Mouse (Mus musculus) liver, embryonic 11.5 days (tissue): ENCODE measurements at regions not wholly inside any gene's neighbourhood (a gene's known extent, or its start where the extent isn't known, plus 50 kb on each side); places are given as distances from the start of the nearest gene placed in this dataset.
"Not testable (repeated sequence)": the region's sequence is repeated elsewhere in the genome, so short reads cannot be mapped to it uniquely, and the experiment has no call there.

Source experiments
- ATAC-seq: fragments of 200-750 bp; cut with Nextera tagmentation; replicated peaks from 2 replicates; pipeline ENCODE4 v1.8.0; 2017; ENCODE audit warnings: moderate number of reproducible peaks, mild to moderate bottlenecking, moderate TSS enrichment, moderate library complexity; ENCODE audit not compliant: low FRiP score
- DNase-seq: peaks from one replicate; pipeline ENCODE4 v3.0.0-alpha.2; 2017; ENCODE audit warnings: low spot score
- H3K27ac ChIP-seq: fragments of 300-500 bp; sonication (generic); 2 replicates; pipeline ENCODE4 v1.5.1; 2014; ENCODE audit warnings: mild to moderate bottlenecking, low read depth, low read length, control low read depth
- H3K27me3 ChIP-seq: fragments of 300-500 bp; sonication (generic); replicated peaks from 2 replicates; pipeline ENCODE4 v1.6.1; 2014; ENCODE audit warnings: low read length, mixed read lengths; ENCODE audit not compliant: control insufficient read depth, insufficient read depth
- H3K36me3 ChIP-seq: fragments of 300-500 bp; sonication (generic); 2 replicates; pipeline ENCODE4 v1.6.1; 2014; ENCODE audit warnings: mild to moderate bottlenecking, low read length, moderate library complexity, mixed read lengths; ENCODE audit not compliant: control insufficient read depth, insufficient read depth
- H3K4me1 ChIP-seq: fragments of 300-500 bp; sonication (generic); replicated peaks from 2 replicates; pipeline ENCODE4 v1.6.1; 2014; ENCODE audit warnings: low read length, mixed read lengths; ENCODE audit not compliant: control insufficient read depth, insufficient read depth
- H3K4me2 ChIP-seq: fragments of 300-500 bp; sonication (generic); 2 replicates; pipeline ENCODE4 v1.6.1; 2014; ENCODE audit warnings: mild to moderate bottlenecking, control low read depth, moderate library complexity
- H3K4me3 ChIP-seq: fragments of 300-500 bp; sonication (generic); 2 replicates; pipeline ENCODE4 v1.5.1; 2014; ENCODE audit warnings: low read depth, low read length, control low read depth
- H3K9ac ChIP-seq: fragments of 300-500 bp; sonication (generic); 2 replicates; pipeline ENCODE4 v1.6.1; 2014; ENCODE audit warnings: low read depth, low read length, control low read depth
- H3K9me3 ChIP-seq: fragments of 300-500 bp; sonication (generic); 2 replicates; pipeline ENCODE4 v1.6.1; 2016; ENCODE audit warnings: low read length, inconsistent platforms, mixed read lengths; ENCODE audit not compliant: control insufficient read depth
- WGBS: fragments of 180-500 bp; shearing (Covaris S2); extraction: QIAGEN DNeasy Blood & Tissue Kit; methylation state at CpG from one replicate; pipeline ENCODE4 v1.1.7; 2014; 5-methylcytosine and 5-hydroxymethylcytosine counted together

GRCm38 (mm10) chr4:6600766-6601367, 1638.0 kb downstream of the Car8 start:
- H3K27me3 ChIP-seq, result no peaks in the 10 kb centered on the region
- no peak overlapping the region for H3K4me2 ChIP-seq
- WGBS, result 77% methylated on average over 7 of the region's 7 CpGs
- H3K36me3 ChIP-seq, result no peaks in the 10 kb centered on the region
- no peaks in the 10 kb centered on the region for H3K9me3 ChIP-seq
- H3K4me3 ChIP-seq, result no peak overlapping the region
- H3K9ac ChIP-seq, result no peak overlapping the region
- ATAC-seq (no peak), DNase-seq (no peak)
- no peaks in the 10 kb centered on the region for H3K4me1 ChIP-seq
- no peak overlapping the region for H3K27ac ChIP-seq

- Histone ChIP-seq H3K9me3 (no peaks in the 10 kb centered on the region), H3K27me3 (no peaks in the 10 kb centered on the region), H3K36me3 (no peaks in the 10 kb centered on the region), H3K27ac (no peak overlapping the region), H3K4me3 (no peak overlapping the region), H3K9ac (no peak overlapping the region), H3K4me2 (no peak overlapping the region), H3K4me1 (no peaks in the 10 kb centered on the region)
- WGBS, result 52% methylated on average over 1 of the region's 1 CpGs
- no peak for ATAC-seq
- DNase-seq, result no peak
These were observed 1642.5 kb downstream of the Car8 start for GRCm38 (mm10) chr4:6596321-6596720.

DNA sequence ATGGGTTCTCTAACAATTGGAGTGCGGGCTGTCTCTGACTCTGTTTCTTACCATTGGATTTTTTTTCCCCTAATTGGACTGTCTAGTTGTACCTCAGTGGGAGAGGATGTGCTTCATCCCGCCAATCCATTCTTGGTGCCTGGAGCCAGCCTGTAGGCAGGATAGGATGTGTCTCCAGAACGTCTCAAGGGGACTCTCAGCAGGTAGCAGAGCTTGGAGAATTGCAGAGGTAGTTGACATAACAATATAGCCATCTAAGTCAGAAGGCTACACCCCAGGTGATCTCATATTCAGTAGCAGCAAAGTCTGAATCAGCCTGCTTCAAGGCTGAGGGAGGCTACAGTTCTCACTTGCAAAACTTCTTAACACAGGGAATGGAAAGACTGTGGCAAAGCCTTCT, 1646.0 kb downstream of the Car8 start:
- H3K4me3 ChIP-seq, H3K27ac ChIP-seq, DNase-seq, H3K36me3 ChIP-seq, H3K9ac ChIP-seq, H3K27me3 ChIP-seq, H3K9me3 ChIP-seq, H3K4me1 ChIP-seq, H3K4me2 ChIP-seq, ATAC-seq: not testable (repeated sequence)
- WGBS, result 65% methylated on average over 3 of the region's 3 CpGs

DNA sequence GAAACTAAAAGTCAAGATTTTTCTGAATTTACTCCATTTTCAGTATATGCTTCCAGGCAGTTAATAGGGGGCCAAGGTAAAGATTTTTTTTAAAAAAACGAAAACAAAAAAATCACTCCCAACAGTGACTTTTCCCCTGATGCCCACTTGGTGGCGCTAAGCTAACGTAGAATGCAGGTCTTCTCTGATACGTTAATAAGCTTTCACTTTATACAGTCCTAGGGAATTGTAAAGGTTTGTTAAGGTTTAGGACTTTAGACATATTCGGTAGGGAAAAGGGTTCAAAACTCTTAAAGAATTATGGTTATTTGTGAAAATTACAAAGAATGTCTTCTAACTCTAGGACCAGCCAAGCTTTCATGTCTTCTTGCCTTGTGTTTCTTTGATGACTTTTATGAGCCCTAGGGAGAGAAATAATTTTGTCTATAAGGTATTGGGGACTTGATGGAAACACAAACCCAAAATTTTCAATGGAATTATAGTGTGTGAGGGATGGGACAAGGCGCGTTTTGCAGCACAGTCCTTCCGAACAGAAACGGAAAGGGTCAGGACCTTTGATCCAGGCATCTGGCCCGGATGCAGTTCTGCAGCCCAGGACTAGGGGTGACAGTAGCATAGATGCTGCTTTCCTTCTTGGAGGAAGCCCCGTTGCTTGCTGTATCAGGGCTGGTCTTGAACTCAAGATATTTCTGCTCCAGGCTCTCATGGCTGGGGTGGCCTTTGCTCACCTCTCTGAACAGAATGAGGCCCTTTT, 1677.1 kb downstream of the Car8 start:
- Histone ChIP-seq H3K36me3 (no peaks in the 10 kb centered on the region), H3K9me3 (no peaks in the 10 kb centered on the region), H3K4me2 (no peak overlapping the region), H3K4me1 (no peaks in the 10 kb centered on the region), H3K9ac (no peak overlapping the region), H3K4me3 (no peak overlapping the region), H3K27ac (no peak overlapping the region), H3K27me3 (no peaks in the 10 kb centered on the region)
- 35% methylated on average over 11 of the region's 11 CpGs for WGBS
- ATAC-seq (no peak), DNase-seq (no peak)

DNA sequence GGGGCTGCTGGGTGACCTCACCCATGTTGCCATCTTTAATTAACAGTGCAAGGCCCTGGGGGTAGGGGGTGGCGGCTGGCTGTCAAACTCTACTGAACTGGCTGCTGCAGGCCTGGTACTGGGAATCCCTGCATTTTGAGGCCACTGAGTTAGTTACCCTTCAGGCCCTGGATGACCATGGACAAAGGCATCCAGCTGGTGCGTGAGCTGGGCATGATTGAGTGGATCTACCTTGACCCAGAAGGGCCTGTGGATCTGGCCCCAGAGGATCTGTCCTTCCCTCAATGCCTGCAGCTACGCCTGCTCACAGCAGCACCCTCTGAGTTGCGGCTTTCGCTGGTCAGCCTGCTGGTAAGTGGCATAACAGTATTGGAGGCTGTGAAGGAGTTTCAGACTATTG, 1699.2 kb downstream of the Car8 start:
- Histone ChIP-seq H3K9me3 (no peaks in the 10 kb centered on the region), H3K4me1 (no peaks in the 10 kb centered on the region), H3K27ac (no peak overlapping the region), H3K36me3 (no peaks in the 10 kb centered on the region), H3K4me2 (no peak overlapping the region), H3K9ac (no peak overlapping the region), H3K27me3 (no peaks in the 10 kb centered on the region), H3K4me3 (no peak overlapping the region)
- DNase-seq (no peak), ATAC-seq (no peak)
- 86% methylated on average over 5 of the region's 5 CpGs for WGBS

DNA sequence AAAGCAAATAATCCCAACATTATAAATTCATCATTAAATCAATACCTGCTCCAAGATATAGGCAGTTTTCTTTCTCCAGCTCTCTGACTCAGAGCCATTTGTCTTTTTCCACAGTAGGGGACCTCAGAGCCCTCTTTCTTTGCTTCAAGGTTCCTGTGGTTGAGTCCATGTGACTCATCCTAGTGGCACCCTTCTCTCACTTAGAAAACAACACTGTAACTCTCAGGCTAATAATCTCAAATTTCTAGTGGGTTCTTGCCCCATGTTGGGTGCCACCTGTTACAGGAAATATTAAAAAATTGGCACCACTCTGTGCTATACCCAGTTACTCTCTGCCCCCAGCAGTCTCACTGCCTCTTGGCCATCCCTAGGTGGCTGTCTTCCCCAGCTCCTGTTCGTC, 1706.4 kb downstream of the Car8 start:
- Histone ChIP-seq H3K27me3 (no peaks in the 10 kb centered on the region), H3K36me3 (no peaks in the 10 kb centered on the region), H3K4me2 (no peak overlapping the region), H3K4me1 (no peaks in the 10 kb centered on the region), H3K4me3 (no peak overlapping the region), H3K9ac (no peak overlapping the region), H3K9me3 (no peaks in the 10 kb centered on the region), H3K27ac (no peak overlapping the region)
- 86% methylated on average over 1 of the region's 1 CpGs for WGBS
- ATAC-seq, result no peak
- DNase-seq, result no peak

DNA sequence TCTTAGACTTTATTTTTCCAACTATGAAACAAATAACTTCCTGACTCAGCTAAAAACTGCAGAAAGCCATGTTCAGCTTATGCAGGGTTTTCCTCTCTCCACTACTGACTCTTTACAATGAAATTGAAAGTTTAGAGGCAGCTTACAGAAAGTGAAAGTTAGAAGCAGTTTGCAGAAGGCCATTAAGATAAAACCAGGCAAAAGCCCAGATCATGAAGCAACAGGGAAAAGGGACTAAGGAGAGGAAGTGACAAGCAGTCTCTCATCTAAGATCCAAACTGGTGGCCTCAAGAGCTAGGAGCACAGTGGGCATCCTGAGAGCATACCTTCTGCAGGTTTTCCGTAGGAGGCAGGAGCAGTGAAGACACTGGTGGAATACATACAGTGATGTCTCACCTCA, 1721.2 kb downstream of the Car8 start:
- H3K4me1 ChIP-seq, result no peaks in the 10 kb centered on the region
- H3K27me3 ChIP-seq, result no peaks in the 10 kb centered on the region
- no peak overlapping the region for H3K27ac ChIP-seq
- H3K4me3 ChIP-seq, result no peak overlapping the region
- no peak for DNase-seq
- 81% methylated on average over 1 of the region's 1 CpGs for WGBS
- H3K36me3 ChIP-seq, result no peaks in the 10 kb centered on the region
- ATAC-seq, result no peak
- H3K9me3 ChIP-seq, result no peaks in the 10 kb centered on the region
- H3K9ac ChIP-seq, result no peak overlapping the region
- no peak overlapping the region for H3K4me2 ChIP-seq

DNA sequence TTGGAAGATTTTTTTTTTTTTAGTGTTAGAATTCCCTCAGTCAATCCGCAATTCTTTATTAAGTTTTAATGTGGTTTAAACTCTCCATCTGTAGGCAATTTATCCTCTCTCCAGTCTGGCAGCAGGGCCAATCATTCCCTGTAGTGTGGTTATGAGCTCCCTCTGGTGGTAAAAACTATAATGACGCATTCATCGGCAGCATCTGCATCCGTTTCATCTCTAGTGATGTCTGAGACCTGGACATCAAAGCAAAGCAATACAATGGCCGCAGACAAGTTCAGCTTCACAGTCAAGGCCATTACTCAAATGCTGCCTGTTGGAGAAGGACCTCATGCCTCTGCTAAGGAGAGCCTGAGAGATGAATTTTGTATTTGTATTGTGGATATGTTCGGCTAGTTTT, 1721.7 kb upstream of the Impad1 start:
- WGBS, result 19% methylated on average over 6 of the region's 6 CpGs

GRCm38 (mm10) chr4:6513635-6514034, 1720.5 kb upstream of the Impad1 start:
- H3K4me3 ChIP-seq, result no peak overlapping the region
- H3K9me3 ChIP-seq, result no peaks in the 10 kb centered on the region
- ATAC-seq (no peak), DNase-seq (no peak)
- H3K9ac ChIP-seq, result no peak overlapping the region
- WGBS, result 65% methylated on average over 3 of the region's 3 CpGs
- no peak overlapping the region for H3K4me2 ChIP-seq
- no peaks in the 10 kb centered on the region for H3K4me1 ChIP-seq
- H3K36me3 ChIP-seq, result no peaks in the 10 kb centered on the region
- H3K27ac ChIP-seq, result no peak overlapping the region
- H3K27me3 ChIP-seq, result no peaks in the 10 kb centered on the region

More for the DNA sequence above, 1721.7 kb upstream of the Impad1 start:
- H3K9me3 ChIP-seq, result no peaks in the 10 kb centered on the region
- no peaks in the 10 kb centered on the region for H3K36me3 ChIP-seq
- no peak overlapping the region for H3K4me3 ChIP-seq
- no peaks in the 10 kb centered on the region for H3K4me1 ChIP-seq
- no peak overlapping the region for H3K9ac ChIP-seq
- DNase-seq (no peak), ATAC-seq (0 out of 2 replicates have a peak, but pooled peaks have one; percentile 53)
- no peak overlapping the region for H3K4me2 ChIP-seq
- H3K27ac ChIP-seq, result no peak overlapping the region
- H3K27me3 ChIP-seq, result no peaks in the 10 kb centered on the region
